Mouse (Mus musculus) thymus, postnatal 10 days (tissue): ENCODE measurements around the gene C1s1.
"Not testable (repeated sequence)": the region's sequence is repeated elsewhere in the genome, so short reads cannot be mapped to it uniquely, and the experiment has no call there.

Experiments used
- DNase-seq, 2 experiments: peaks; one replicate each; pipeline ENCODE4 v3.0.0; 2021; ENCODE audit warnings: low spot score in 2 of 2

C1s1 gene

DNA sequence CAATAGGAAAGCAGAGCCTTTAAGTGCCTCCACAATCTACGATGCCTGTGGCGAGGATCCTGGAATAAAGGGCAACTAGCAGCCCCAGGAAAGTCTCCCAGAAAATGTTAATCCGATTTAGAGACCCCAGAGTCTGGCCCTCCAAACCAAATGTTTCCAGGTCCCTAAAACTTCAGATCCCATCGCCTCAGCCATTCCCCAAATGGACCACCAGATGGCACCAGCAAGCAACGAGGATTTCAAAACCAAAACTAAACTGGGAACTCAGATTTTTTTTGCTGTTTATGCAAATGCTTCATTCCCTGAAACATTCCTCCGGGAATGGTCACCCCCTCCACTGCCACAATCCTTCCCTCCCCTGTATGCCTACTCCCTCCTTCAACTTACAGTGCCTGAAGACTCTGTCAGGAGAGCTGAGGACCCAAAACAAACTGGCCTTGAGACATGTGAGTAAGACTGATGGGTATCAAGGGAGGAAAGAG lies 29.8 kb downstream of the C1s1 start, which contains the start of gene C1ra:
Gene C1ra, plus strand, starts transcription at position 51 of the 482 bp plus-strand sequence.
- DNase-seq, result peak in 1 of 2 experiments; percentile 21

DNA sequence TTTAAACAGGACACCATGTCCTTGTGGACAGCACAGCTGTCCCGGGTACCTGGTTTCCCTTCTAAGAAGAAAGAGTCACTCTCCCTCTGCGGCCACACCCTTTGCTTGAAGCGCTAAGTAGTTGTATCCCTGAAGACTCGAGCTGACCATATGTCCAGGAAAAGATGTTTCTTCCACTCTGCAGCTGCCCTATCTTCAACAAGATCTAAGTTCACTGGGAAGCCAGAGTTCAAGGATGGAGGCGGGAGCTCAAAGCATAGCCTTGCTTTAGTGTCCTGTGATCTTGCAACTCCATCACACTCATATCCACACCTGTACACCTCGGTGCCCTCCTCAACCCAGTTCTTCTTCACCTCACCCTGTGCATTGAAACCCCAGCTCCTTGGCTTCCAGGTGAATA lies 30.2 kb downstream of the C1s1 start:
- no peak for DNase-seq

DNA sequence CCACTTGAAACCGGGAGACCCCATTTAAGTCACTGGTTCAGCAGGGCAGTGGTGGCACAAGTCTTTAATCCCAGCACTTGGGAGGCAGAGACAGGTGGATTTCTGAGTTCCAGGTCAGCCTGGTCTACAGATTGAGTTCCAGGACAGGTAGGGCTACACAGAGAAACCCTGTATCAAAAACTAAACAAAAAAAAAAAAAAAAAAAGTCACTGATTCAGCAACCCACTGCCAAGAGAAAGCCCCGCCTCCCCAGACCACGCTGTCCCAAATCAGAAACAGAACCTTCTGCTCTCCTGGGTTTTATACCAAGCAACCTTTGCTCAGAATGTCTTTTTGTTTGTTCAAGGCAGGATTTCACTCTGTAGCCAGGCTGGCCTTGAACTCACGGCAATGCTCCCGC lies 33.0 kb downstream of the C1s1 start:
- DNase-seq, result not testable (repeated sequence)

DNA sequence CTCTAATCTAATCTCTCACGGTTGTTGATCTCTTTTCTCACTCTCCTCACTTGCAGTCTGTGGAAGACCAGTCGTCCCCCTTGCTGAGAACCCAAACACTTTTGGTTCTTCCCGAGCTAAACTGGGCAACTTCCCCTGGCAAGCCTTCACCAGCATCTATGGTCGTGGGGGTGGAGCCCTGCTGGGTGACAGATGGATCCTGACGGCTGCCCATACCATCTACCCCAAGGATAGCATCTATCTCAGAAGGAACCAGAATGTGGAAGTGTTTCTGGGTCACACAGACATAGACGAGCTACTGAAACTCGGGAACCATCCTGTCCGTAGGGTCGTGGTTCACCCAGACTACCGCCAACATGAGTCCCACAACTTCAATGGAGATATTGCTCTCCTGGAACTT lies 33.9 kb downstream of the C1s1 start:
- DNase-seq, result no peak

DNA sequence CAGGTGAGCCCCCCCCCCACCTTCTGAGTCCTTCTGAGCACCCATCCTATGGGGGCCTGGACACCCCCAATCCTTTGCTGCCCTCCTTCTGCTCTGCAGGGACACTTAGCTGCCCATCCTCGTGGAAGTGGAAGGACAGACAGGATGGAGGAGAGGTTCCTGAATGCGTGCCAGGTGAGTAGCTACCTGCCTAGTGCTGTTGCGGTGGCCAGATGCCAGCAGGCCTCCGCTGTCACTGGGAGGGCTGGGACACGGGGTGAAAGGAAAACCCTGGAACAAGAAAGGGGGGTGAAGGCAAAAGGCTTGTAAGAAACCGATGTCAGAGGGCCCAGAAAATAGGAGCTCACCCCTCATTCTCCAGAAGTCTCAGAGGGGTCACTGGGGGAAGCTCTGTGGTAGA lies 35.2 kb downstream of the C1s1 start:
- DNase-seq, result no peak

DNA sequence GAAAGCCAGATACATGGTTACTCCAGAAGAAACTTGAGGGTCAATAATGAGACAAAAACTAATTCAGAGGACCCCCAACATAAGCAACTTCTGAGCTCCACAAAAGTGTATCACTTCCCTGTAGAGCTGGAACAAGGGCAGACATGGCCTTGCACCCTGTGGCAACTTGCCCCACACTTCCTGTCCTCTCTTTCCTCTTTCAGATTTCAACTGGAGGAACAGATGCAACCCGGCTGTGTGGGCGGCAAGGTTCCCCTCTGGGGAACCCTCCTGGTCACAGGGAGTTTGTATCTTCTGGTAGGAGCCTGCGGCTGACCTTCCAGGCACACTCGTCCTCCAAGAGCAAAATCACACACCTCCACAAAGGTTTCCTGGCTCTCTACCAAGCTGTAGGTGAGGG lies 37.1 kb downstream of the C1s1 start:
- DNase-seq, result no peak

DNA sequence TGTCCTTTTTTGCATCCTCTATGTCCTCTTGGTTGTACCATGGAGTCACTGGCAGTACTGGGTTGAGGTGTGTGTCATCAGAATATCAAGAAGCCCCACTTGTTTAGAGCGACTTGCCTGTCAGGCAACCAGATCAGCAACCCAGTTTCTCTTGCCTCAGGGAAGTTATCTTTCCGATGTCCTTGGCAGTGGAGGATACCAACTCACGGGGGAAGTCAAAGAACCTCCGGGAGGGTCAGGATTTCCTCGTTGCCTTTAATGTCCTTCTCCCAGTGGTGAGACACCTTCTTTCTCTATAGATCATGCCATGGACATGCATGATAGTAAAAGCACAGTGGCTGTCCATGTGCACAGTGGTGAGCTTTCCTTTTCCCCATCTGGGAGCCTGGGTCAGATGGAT lies 40.1 kb downstream of the C1s1 start:
- DNase-seq, result no peak

DNA sequence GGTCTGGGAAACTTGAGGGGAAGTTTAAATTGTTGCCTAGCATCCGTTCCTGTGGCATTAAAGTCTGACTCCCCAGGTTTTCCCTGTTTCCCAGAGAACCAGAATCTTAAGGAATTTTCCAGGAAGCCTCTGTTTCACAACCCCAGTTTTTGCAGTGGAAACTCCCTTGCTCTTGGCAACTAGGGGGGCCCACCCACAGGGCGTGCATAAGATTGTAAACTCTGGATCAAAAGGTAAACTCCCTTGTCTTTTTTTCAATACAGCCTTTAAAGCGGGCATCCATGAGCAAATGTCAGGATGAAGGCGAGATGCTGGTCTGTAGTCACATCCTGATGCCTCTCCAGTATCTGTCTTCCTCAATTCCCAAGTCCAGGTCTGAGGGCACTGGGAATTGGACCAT lies 40.7 kb downstream of the C1s1 start:
- no peak for DNase-seq

DNA sequence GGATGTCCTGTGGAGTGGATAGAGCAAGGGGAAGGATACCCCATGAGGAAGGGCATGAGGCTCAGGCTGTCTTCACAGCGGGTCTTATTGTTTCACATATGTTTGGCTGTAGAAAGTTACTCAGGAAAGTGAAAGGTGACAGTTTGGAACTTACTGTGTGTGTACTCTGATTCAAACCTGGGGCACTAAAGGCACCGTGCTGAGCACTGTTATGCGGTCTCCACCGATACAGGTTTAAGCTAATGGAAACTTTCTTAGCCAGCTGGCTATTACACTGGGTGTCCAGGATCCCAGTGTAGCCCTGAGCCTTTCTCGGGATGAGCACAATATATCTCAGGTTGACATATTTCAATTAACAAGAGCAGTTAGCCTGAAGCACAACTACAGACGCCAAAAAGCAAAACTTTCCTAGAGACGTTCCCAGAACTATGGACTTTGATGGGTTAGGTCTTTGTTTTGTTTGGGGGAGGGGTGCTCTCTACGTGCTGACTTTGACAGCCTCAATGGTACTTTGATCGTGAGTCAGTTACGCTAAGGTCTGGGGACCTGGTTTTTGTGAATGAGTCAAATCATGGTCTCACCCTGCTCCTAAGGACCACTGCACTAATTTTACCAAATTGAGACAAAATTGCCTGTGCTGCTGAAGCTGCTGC lies 42.1 kb downstream of the C1s1 start:
- DNase-seq, result no peak

DNA sequence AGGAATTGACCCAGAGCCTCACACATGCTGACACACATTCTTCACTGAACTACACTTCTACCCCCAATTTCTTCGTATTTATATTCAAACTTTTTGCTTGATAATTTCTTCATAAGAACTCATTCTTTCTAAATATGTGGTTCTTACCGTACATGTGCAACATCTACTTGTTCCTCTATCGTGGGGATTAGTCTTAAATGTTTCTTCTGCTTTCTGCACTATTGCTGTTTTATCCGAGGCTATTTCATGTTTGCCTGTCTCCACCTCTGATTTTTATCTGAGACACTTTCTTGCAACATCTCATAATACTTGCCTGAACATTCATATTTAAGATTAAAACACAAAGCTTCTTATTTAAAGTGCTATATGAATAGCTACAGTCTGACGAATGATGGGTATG lies 46.1 kb downstream of the C1s1 start:
- no peak for DNase-seq

DNA sequence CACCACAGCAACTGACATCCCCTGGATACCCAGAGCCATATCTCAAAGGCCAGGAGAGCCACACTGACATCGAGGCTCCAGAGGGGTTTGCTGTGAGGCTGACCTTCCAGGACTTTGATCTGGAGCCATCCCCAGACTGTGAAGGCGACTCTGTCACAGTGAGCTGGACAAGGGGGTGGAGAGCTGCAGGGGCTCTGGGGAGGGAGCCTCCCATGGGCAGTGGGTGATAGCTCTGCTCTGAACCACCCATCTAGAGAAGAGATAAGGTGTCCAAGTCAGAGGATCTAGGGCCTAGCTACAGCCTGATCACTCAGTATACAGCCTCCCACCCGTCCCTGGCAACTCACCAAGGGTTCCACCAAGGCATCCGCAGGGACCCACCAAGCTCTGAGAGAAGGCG lies 48.3 kb downstream of the C1s1 start:
- DNase-seq, result no peak

DNA sequence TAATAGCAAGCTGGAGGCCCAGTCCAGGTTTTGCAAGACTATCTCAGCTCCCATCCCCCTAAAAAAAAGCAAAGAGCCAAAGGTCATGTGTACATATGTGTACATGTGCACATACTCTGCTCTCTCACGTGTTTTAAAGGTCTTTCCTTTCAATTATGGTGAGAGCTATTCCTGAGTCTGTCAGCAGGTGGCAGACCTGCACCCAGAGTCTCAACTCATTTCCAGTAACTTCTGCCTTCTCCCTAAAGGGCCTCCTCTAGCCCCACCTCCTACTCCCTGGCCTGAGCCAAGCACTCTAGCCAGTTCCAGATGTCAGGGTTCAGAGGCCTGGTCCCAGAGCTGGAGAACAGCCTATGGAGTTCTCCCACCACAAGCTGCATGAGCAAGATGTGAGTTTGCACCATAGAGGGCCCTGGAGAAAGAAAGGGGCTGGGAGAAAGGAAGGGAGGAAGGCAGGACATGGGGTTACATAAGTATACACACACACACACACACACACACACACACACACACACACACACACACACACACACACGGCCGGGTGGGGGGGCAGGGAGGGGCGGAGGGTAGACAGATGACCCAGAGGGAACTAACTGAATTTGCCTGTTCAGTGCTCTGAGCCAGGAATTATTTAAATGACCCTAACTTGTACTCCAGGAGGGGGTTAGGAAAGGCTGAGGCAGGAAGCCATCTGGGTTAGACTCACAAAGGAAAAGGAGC lies 49.2 kb downstream of the C1s1 start, which contains the start of gene C1rl:
Gene C1rl, plus strand, starts transcription at position 272 of the 720 bp plus-strand sequence.
- peak in 1 of 2 experiments; percentile 49 for DNase-seq

DNA sequence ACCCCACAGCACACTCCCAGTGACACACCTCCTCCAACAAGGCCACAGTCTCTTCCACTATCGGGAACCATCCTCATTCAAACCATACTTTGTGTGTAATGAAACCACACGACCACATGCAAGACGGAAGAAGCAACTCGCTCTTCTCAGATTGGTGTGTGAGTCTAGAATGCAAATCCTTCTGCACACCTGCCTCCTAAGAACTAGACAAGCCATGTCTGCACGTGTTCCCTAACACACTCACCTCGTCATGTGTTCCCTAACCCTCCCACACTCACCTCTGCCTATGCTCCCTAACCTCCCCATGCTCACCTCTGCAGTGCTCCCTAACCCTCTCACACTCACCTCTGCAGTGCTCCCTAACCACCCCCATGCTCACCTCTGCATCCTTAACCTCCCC lies 50.7 kb downstream of the C1s1 start:
- no peak for DNase-seq

DNA sequence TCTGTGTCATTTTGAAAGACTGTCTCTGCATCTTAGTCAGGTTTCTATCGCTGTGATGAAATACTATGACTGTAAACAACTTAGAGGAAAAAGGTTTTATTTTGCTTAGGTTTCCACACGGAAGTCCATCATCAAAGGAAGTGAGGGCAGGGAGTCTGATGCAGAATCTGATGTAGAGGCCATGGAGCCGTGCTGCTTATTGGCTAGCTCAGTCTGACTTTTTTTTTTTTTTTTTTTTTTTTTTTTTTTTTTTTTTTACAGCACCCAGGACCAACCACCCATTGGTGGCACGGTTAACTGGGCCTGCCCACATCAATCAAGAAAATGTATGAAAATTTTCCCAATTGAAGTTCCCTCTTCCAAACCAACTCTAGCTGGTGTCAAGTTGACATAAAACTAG lies 53.2 kb downstream of the C1s1 start:
- no peak for DNase-seq

DNA sequence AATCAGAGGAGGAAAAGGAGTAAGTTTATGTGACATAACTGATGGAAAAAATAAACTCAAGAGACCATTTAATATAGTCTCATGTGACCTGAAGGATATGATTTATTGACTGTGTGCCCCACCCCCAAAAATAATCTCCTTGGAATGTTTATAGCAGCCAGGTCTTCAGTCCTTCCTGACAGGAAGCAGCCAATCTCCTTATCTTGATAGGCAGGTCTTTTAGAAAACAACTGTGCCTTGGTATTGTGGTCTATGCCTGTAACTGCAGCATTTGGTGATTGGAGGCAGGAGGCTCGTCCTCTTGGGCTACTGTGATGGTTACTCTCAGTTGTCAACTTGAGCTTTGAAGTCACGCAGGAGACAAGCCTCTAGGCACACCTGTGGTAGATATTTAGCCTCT lies 54.6 kb downstream of the C1s1 start:
- DNase-seq, result no peak

DNA sequence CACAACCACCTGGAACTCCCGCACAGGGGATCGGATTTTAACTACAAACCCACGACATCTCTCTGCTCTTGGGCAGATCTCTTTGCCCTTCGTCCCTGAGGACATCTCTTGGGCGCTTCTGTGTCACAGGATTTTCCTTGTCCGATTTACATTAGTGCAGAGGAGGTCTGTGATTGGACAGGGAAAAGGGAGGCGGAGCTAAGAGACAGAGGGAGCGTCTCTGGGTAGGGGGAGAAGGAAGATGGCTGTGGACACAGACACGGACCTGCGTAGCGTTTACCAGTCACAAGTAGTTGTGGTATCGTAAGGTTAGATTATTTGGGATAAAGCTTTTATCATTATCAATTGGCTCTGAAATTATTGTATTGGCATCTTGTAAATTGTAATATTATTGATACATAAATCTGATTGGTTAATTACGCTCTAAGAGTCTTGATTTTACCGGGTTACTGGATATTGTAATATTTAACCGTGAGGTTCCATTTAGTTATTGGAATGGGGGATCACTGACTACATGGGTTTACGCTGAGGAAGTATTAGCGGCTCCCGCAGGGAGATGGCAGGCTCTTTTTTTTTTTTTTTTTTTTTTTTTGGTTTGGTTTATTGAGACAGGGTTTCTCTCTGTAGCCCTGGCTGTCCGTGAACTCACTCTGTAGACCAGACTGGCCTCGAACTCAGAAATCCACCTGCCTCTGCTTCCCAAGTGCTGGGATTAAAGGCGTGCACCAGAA lies 56.6 kb downstream of the C1s1 start:
- DNase-seq, result no peak

DNA sequence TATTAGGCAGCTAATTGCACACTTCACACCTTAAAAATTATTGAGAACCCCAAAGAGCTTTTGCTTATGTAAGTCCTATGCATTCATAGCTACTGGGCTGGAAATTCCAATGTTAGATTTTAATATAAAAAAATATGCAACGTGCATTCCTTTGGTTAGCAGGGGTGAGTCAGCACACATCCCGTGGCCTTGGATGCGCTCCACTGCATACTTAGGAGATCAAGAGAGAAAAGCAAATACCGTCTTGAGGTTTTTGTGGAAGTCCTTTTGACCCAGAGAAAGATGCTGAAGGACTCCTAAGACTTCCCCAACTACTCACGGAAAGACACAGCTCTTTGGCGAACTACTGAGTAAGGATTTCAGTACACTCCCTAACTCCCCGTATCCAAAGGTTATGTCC lies 57.3 kb downstream of the C1s1 start:
- DNase-seq, result no peak

DNA sequence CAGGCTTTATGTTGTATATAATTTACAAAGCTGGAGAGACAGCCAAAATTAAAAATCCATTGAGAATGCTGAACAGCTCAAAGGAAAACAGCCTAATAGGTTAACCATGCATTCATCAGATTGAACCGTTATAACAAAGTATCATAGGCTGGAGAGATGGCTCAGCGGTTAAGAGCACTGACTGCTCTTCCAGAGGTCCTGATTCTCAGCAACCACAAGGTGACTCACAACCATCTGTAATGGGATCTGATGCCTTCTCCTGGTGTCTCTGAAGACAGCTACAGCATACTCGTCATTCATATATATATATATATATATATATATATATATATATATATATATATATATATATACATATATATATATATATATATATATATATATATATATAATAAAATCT lies 58.3 kb downstream of the C1s1 start:
- not testable (repeated sequence) for DNase-seq

DNA sequence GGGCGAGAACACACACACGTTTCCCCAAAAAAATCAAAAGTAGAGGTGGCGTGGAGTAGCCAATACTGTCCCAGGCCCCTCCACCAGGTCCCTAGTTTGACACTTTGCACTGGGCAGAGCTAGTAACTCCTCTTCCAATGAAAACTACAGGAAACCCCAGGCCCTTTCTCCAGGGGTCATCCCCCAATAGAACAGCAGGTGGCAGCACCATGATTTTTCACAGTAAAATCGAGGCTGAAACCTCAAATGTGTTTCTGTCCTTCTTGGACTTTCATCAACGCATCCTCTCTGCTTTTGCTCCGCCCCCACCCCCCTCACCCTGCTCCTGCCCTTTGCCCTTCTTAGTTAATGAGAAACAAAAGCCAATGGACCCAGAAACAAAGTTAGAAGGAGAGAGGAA lies 60.6 kb downstream of the C1s1 start:
- peak; percentile 20 to 45 for DNase-seq
